Mouse (Mus musculus) MN1 (cell line): ENCODE results near the gene Olfr972.
"Not testable (repeated sequence)": the region's sequence is repeated elsewhere in the genome, so short reads cannot be mapped to it uniquely, and the experiment has no call there.

Experiments
- DNase-seq: peaks from one replicate; pipeline ENCODE4 v3.0.0-alpha.2; 2016; ENCODE audit warnings: low spot score

The Olfr972 gene

DNA sequence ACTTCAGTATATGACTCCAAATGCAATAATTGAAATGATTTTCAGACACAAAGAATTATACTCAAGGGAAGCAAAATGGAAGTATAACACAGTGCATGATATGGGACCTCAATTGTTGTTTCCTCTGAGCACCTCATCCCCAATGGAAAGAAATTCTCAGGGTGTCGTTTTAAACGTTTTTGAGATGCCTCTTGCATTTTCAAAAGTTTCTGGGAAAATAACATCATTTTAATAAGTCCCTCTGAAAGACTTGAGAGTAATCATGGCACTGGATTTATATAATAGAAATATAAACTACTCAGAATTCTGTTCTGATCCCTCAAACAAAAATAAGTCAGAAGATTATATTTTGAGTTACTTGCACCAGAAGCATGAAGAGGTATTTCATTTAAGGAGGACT lies at the start of gene Olfr972:
TSS of gene Olfr972 (plus strand) at position 301 of the 400 bp plus-strand sequence.
- no peak for DNase-seq

GRCm38 (mm10) chr9:39836576-39836975 lies 29.6 kb upstream of the Olfr972 start, which contains the start of gene Olfr971:
TSS of gene Olfr971 (plus strand) at chr9:39836876.
- DNase-seq = not testable (repeated sequence)

GRCm38 (mm10) chr9:39871986-39872385 lies 5.8 kb downstream of the Olfr972 start:
- not testable (repeated sequence) for DNase-seq

DNA sequence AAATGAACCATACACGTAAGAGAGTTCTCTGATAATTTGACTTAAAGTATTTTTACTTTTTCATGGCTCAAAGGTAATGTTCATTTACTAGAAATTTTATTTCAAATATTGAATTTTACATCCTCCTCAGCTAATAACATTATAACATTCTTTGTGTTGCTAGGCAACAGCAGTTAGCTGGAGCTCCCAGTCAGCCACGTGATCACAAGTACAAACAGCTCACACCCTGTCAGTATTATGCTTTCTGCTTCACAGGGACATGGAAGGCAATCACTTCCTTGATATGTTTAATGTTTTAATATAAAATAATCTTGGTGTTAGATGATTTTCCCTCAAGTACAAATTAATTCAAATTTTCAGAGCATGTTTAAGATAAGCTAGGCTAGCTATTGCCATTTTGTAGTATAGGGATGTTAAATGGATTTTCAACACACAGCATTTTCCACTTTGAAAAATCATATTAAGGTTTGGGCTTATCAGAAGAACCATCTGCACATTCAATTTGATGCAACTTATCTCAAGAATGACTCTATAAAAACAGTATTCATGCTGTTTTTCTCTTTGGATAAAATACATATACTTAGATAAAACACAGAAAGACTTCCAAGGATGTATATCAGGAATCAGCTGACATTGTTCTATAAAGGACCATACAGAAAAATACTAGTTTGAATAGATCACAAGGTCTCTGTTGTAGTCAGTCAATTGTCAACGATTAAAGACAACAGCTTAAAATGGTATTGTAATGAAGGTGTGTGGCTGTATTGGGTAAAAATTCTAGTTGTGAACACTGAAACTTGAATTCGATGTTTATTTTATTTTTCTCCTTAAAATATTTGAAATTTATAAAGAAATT lies 11.5 kb downstream of the Olfr972 start:
- DNase-seq = not testable (repeated sequence)

DNA sequence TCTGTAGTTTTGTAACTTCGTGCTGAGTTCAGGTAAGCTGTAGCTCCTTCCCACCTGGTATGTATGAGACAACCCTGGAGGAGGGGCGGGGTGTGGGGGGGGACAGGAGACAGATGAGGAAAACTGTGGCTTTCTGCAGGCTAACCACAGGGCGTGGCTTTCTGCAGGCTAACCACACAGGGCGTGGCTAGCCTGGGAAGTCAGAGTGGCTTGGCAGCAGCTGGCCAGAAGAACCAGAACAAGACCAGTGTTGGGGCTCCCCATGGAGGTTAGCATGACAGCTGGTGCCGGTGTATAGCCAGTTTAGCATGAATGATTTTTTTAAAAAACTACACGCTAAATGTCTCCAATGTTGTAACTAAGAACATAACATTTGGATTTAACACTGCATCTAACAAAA lies 38.9 kb downstream of the Olfr972 start:
- DNase-seq = no peak

DNA sequence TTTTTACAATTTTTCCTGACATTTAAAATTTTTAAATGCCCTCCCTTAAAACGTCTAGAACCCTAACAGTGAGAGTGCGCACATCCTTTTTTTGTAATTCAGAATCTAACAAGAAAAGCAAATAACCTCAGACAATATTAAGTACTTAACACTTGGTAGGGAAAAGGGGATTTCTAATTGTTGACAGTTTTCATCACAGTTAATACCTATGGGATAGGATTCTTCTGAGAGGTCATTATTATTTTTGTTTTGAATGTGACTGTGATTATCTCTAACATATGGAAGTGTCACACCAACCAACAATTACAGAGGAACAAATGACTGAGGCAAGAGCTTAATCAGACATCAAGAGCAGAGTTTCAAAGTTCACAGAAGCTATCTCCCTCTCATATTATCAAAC lies 40.8 kb downstream of the Olfr972 start, which contains the start of gene Olfr229:
TSS of gene Olfr229 (plus strand) at position 301 of the 400 bp plus-strand sequence.
- no peak for DNase-seq

DNA sequence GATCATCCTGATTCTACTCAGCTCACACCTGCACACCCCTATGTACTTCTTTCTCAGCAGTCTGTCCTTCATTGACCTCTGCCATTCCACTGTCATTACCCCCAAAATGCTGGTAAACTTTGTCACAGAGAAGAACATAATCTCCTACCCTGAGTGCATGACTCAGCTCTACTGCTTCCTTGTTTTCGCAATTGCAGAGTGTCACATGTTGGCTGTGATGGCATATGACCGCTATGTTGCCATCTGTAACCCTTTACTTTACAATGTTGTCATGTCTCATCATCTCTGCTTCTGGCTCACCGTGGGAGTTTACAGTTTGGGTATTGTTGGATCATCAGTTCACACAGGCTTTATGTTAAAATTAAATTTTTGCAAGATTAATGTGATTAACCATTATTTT lies 43.7 kb downstream of the Olfr972 start:
- no peak for DNase-seq
